Mouse (Mus musculus) lung, postnatal 14 days (tissue): ENCODE data around the gene Pole.

Source experiments
- DNase-seq: peaks from one replicate; pipeline ENCODE4 v3.0.0; 2021

Gene Pole

GRCm38 (mm10) chr5:110285770-110286445 lies at the start of gene Pole, which contains the start of gene Pxmp2:
Gene Pole (plus strand): TSS chr5:110286306.
Gene Pxmp2 (minus strand): TSS chr5:110286186.
- peak; percentile 92 for DNase-seq

- DNase-seq: no peak
These were observed 42.0 kb upstream of the Pole start for GRCm38 (mm10) chr5:110244091-110244490.

GRCm38 (mm10) chr5:110266941-110267340 lies 19.2 kb upstream of the Pole start:
- DNase-seq: no peak

- DNase-seq: peak; percentile 93
These were observed 16.7 kb upstream of the Pole start, which contains the start of gene Pgam5 for GRCm38 (mm10) chr5:110269141-110270101. Gene Pgam5 (minus strand): TSS chr5:110269913.

- DNase-seq: no peak
These were observed 15.9 kb upstream of the Pole start for GRCm38 (mm10) chr5:110270242-110270641.

- no peak for DNase-seq
These were observed 12.0 kb upstream of the Pole start for GRCm38 (mm10) chr5:110274147-110274546.

- DNase-seq: no peak
These were observed 11.3 kb upstream of the Pole start for GRCm38 (mm10) chr5:110274846-110275245.

- DNase-seq: no peak
These were observed 9.7 kb upstream of the Pole start for GRCm38 (mm10) chr5:110276391-110276790.

- DNase-seq: no peak
These were observed 9.2 kb upstream of the Pole start for GRCm38 (mm10) chr5:110276910-110277309.

- DNase-seq: no peak
These were observed 4.1 kb upstream of the Pole start for GRCm38 (mm10) chr5:110281984-110282383.

GRCm38 (mm10) chr5:110284536-110284935 lies 1.6 kb upstream of the Pole start:
- DNase-seq: peak; percentile 73

GRCm38 (mm10) chr5:110285156-110285555 lies 950 bp upstream of the Pole start:
- DNase-seq: no peak

GRCm38 (mm10) chr5:110286446-110287083 lies 459 bp downstream of the Pole start:
- no peak for DNase-seq

GRCm38 (mm10) chr5:110287084-110287475 lies 974 bp downstream of the Pole start:
- no peak for DNase-seq

GRCm38 (mm10) chr5:110291649-110292048 lies 5.5 kb downstream of the Pole start:
- DNase-seq: no peak

- no peak for DNase-seq
These were observed 10.5 kb downstream of the Pole start for GRCm38 (mm10) chr5:110296637-110297036.

GRCm38 (mm10) chr5:110300591-110300990 lies 14.5 kb downstream of the Pole start:
- no peak for DNase-seq

- no peak for DNase-seq
These were observed 22.8 kb downstream of the Pole start for GRCm38 (mm10) chr5:110308861-110309260.

GRCm38 (mm10) chr5:110313127-110313526 lies 27.0 kb downstream of the Pole start:
- DNase-seq: no peak

- DNase-seq: no peak
These were observed 44.4 kb downstream of the Pole start for GRCm38 (mm10) chr5:110330508-110330907.

GRCm38 (mm10) chr5:110338792-110339191 lies 52.7 kb downstream of the Pole start:
- DNase-seq: no peak

GRCm38 (mm10) chr5:110342648-110343284 lies 56.7 kb downstream of the Pole start, which contains the start of gene P2rx2:
Gene P2rx2 (minus strand): TSS chr5:110343212.
- peak; percentile 52 for DNase-seq

- peak; percentile 13 for DNase-seq
These were observed 58.4 kb downstream of the Pole start, which contains the start of gene Lrcol1 for GRCm38 (mm10) chr5:110344524-110344923. Gene Lrcol1 (plus strand): TSS chr5:110344730.
